Mouse (Mus musculus): ENCODE measurements around the gene Cdyl.

Gene Cdyl

DNA sequence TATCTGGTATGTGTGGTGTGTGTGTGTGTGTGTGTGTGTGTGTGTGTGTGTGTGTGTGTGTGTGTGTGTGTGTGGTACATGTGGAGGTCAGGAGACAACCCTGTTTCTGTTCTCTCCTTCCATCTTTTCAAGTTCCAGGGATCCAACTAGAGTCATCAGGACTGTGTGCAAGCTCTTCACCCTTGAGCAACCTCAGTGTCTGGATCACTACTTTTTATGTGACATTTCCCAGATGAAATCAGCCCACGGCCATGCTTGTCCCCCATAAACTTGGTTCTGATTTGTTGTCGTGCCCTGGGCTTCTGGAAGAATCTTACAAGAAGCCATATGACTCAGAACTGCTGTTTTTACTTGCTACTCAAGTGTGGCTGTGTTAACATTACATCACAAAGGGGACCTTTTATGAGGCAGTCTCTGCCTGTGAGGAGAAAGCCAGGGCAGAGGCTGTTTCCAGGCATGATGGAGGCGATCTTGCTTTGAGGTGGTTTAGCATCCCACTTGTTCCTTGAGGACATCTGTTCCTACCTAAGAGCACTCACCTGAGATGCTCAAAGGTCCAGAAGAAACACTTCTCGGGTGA is at the start of gene Cdyl:
Gene Cdyl, plus strand, starts transcription at position 428 of the 580 bp plus-strand sequence.
- DNase-seq (ENCODE audit: low spot score in 2 of 2): no peak

DNA sequence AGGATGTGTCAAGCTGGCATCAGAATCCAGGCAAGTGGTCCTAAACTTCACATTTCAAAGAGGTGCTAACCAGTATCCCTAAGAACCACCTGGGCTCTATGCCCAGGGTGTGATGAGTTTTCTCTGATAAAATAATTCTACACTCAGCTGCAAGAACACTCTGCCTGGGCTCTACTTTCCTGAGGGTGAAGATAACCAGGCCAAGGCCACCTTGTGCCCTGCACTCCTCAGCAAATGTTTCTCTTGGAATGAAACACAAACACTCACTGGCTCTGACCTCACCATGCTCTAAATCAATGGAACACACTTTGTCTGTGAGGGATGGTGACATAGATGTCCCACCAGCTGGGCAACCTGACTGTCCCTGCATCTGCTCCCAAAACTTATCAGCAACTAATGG is 48.9 kb upstream of the Cdyl start:
- DNase-seq (ENCODE audit: low spot score in 2 of 2): no peak

DNA sequence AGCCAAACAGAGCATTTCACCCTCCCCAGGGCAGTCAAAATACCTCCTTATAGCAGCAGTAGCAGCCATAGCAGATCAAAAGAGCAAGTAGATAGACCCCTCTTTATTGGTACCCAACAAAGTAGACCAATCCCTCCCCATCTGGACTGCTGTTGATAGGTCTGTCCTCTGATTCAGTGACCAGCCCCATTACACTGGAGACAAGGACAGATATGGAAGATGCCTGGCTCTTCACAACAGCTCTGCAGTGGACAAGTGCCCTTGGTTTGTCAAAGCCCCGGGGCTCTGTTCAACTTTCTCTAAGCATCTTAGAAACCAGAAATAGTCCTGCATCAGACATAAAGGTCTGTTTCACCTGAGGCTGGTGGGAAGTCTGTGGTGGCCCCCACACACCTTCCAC is 47.1 kb upstream of the Cdyl start:
- no peak for DNase-seq (ENCODE audit: low spot score in 2 of 2)

DNA sequence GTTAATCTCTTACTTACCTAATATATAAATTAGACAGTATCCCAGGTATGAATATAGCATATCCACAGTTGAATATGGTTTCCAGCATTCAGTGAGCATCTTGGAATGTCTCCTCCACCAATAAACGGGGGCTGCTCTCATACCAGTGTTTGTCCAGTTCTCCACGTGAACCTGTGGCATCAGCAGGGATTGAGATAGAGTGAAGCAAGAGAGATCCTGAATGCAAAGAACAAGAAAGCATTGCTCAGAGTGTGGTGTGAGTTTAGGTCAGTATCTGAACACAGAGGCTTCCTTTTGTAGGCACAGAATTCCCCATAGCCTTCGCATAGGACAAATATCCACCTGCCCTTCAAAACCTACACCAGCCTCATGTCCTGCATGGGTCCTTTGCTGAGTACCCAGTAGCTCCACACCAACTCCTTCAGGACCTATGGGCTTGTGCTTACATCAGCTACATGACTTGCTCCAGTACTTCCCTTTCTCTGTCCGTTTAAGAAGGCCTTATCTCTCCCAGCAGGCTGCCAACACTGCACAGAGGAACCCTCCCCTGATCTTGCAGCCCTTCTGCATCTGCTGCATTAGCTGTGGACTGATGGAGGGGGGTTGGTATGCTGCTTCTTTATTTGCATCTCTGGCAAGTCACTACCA is 44.7 kb upstream of the Cdyl start:
- DNase-seq (ENCODE audit: low spot score in 2 of 2): no peak

DNA sequence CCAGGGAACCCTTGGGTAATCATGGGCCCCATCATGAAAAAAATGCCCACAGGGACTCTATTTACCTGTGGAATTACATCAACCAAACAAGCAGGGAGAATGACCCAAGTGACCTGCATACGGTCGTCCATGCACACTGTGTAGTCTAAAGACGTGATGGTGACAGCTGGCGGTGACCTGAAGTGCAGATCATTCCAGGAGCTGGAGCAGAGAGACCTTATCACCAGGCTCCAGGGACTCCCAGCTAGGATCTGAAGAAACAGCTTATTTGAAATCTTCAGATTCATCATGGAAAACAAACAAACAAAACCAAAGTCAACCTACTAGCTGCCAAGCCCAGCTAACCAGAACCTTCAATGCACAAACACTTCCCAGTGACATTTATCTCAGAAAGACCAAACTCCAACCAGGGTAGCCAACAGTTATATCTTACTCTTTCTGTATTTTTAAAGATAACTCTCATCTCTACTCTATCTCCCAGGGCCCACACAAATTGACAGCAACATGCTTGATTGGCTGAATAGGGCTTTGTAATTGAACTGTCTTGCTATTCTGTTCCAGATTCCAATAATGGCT is 43.0 kb upstream of the Cdyl start:
- DNase-seq (ENCODE audit: low spot score in 2 of 2): no peak

DNA sequence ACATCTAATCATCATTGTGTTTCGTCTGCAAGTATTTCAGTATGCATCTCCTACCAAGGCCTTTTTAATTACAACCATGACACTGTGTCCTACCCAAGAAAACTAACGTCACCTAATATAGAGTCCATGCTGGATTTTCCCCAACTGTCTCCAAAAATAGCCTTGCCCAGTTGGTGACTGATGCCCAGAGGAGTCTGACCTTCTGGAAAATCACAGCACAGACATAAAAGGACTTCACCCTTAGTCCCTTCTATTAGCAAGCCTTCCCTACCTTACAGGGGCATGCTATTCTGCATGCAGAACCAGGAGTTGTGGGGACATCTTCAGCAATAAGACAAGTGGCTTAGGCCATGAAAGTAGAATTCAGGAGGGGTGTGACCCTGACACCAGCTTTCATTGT is 40.3 kb upstream of the Cdyl start:
- DNase-seq (ENCODE audit: low spot score in 2 of 2): no peak

DNA sequence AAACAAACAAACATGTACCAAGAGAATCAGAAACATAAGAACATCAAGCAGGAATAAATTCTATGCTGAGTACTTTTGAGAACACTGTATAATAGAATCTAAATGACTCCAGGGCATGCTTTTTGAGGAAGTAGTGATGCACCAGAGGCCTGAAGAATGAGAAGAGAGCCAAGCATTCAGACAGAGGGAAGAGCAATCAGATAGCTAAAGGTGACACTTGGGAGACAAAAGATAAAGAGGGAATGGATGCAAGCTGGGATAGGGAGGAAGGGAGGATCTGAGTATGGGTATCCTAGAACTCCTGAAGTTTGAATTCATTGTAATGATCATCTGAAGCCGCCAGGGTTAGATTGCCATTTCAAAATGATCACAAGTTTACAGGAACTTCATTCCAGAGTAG is 38.9 kb upstream of the Cdyl start:
- DNase-seq (ENCODE audit: low spot score in 2 of 2): no peak

DNA sequence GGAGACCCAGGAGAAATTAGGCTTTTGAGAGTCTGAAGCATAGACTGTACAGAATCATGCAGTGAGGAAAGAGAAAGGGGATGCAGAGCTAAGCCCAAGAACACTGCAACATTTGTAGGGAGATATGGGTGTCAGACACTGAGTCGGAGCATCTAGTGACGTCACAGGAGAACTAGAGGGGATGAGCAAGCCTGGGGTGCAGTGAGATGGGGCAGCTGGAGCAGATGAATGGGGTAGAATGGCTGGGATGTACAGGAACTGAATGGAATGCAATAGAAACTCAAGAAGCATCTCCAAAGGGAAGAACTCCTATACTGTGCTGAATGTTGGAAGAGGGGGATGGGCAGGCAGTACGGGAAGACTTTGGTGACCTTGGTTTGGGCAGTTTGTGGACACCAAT is 34.8 kb upstream of the Cdyl start:
- DNase-seq (ENCODE audit: low spot score in 2 of 2): no peak

DNA sequence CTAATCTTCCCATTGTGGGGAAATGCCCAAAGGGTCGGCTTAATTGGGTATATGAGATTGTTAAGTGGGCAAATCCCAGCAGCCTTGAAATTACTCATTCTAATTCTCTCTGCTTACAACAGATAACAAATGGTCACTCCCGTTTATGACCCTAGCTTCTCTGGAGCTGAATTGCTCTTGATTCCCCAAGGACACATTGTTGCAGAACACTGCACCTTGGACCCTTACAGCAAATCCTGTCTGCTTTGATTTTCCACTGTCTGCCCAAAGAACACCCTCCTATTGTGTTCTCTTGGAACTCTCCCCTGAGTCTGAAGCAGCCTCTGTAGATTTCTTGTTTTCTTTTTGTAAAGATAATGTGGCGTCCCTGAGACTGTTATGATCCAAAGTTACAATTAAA is 34.1 kb upstream of the Cdyl start:
- DNase-seq (ENCODE audit: low spot score in 2 of 2): no peak

DNA sequence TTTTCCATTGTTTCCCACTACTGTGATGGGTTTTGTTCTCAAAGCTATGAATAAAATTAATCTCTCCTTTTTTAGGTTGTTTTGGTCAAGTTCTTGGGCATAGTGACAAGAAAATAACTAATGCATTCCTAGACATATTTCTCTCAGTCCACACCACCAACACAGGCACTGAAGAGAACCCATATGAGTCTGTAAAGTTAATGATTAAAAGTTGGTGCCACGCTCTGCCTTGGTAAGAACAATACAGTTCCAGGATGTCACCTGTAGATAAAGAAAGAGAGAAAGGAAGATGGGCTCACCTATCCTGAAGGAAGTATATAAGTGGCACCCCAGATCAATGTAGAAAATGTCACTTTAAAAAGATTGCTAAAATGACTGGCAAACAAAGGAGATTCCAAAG is 32.3 kb upstream of the Cdyl start:
- no peak for DNase-seq (ENCODE audit: low spot score in 2 of 2)

DNA sequence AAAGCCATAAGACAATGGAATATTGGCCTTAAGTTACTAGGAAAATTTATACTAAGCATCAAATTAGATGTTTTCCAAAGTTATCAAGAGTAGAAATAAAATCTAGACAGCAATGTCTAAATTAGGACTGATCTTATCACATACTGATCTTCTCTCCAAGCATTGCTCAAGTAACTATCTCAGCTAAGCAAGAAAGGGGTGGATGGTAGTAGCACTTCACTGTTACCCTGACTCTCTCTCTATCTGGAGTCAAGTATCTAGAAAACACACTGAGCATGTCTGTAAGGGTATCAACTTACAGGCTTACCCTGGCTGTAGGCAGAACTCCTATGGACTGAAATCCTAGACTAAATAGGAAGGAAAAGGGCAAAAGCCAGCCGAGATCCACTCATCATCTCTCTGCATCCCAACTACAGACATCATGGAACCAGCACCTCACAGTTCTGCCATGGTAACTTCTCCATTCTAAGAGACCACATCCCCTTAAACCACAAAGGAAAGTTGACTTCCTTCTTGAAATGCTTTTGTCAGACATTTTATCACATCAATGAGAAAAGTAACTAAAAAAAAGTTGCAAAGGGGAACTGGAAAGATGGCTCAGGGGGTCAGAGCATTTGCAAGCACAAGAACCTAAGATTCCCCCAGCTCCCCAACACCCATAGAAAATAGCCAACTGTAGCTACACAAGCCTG is 12.4 kb upstream of the Cdyl start:
- no peak for DNase-seq (ENCODE audit: low spot score in 2 of 2)

DNA sequence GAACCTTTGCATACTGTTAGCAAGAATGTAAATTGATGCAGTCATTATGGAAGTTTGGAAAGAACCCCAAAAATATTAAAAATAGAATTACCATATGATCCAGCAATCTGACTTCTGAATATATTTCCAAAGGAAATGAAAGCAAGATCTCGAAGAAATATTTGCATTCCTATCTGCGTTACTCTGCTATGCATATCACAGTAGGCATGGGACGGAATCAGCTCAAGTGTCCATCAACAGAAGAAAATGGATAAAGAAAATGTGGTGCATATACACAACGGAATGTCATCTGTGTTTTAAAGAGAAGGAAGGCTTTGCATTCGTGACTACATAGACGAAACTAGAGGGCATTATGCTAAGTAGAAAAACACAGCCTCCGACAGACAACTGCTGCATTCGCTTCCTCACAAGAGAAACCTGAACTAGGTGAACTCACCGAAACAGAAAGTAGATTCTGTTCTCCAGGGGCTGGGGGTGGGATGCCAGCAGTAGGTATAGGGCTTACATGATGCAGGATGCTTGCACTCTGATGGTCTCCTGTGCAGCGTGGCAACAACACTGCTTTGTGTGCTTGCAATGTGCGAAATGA is 9.3 kb upstream of the Cdyl start:
- no peak for DNase-seq (ENCODE audit: low spot score in 2 of 2)

DNA sequence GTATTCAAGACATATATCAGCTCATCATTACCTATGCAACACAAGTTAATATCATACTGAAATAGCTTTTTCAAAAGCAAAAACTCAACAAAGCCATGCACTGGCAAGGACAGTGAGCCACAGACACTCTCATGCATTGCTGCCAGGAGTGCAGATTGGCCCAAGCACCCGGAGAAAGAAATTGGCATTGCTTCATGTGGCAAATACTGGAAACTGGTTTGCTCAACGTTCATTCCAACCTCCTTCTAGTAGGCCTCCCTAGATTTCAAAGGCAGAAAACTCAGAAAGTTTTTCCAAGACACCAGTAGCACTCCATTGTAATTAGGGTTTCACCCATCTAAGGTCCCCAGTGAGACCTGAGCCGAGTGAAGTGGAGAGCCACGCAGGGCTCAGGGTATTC is 6.8 kb upstream of the Cdyl start:
- no peak for DNase-seq (ENCODE audit: low spot score in 2 of 2)

DNA sequence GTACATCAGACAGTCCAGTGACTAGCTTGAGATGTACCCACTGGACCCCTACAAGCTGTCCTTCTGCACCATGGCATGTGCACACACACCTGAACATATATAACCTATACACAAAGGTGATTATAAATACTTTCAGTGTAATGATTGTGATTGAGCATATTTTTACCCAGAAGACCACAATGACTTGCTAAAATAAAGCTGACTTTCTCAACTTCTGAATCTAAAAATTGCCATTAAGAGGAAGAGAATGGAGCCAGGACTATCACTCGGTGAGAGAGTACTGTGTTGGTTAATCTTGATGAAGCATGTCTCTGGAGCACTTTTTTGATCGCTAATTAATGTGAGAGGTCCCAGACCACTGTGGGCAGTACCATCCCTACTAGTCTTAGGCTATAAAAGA is 2.8 kb upstream of the Cdyl start:
- DNase-seq (ENCODE audit: low spot score in 2 of 2): no peak

DNA sequence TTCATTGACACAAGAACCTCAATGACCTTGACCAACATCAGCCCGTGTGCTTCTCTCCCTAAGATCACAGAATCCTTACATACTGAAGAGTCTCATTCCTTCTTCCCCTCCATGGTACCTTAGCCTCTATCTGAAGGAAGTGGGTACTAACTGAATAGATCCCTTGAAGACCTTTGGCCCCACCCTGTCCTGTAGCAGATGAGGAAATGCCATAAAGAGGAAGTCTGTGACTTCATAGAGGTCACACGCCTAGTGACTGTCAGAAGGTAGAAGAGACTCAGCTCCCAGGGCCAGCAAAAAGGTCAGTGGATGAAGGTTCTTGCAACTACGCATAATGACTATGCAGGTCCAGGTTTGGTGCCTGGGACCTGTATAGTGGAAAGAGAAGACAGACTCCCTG is 5.8 kb downstream of the Cdyl start:
- no peak for DNase-seq (ENCODE audit: low spot score in 2 of 2)

DNA sequence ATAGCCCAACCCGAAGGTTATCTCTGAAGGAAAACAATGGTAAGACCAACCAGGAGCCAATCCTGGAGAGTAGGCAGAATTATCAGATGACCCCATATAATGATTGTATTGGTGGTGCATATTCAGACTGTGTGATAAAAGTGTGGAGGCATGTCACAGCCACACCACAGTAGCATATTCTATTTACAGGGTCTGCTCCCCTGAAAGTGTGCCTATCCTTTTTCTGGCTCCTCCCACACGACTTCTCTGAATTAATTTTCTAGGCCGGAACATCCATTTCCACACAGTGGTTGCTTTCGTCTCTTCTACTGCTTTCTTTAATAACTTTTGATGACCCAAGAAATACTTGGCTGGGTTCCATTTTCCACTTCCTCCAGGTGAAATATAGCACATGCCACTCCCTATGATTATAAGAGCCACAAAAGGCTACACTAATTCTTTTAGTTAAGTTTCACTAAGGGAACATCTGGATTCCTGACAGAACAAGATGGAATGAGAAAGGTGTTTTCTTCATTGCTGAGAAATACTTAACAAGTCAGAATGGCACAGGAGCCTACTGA is 10.4 kb downstream of the Cdyl start:
- DNase-seq (ENCODE audit: low spot score in 2 of 2): no peak

DNA sequence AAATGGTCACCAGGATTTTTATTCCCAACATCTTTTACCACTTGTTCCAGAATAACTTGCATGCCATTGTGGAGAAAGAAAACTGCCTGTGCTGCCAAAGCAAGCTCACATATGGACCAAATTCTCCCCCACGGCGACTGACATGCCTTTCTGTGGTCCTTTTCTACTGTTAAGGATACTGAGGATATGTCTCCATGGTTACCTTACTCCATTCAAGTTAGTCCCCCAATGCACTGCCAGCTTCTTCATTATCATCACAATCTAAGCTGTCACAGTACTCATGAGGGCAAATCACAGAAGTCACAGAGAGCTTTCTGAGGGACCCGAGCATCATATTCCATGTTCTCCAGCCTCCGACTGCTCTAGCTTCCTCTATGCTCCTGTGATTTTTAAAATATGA is 11.2 kb downstream of the Cdyl start:
- no peak for DNase-seq (ENCODE audit: low spot score in 2 of 2)

DNA sequence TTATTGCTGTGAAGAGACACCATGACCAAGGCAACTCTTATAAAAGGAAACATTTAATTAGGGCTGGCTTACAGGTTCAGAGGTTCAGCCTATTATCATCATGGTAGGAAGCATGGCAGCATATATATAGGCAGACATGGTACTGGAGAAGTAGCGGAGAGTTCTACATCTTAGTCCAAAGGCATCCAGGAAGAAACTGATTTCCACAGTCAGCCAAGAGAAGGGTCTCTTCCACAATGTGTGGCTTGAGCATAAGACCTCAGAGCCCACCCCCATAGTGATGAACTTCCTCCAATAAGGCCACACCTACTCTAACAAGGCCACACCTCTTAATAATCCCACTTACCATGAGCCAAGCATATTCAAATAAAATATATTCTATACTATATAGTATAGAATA is 17.3 kb downstream of the Cdyl start:
- DNase-seq (ENCODE audit: low spot score in 2 of 2): no peak

DNA sequence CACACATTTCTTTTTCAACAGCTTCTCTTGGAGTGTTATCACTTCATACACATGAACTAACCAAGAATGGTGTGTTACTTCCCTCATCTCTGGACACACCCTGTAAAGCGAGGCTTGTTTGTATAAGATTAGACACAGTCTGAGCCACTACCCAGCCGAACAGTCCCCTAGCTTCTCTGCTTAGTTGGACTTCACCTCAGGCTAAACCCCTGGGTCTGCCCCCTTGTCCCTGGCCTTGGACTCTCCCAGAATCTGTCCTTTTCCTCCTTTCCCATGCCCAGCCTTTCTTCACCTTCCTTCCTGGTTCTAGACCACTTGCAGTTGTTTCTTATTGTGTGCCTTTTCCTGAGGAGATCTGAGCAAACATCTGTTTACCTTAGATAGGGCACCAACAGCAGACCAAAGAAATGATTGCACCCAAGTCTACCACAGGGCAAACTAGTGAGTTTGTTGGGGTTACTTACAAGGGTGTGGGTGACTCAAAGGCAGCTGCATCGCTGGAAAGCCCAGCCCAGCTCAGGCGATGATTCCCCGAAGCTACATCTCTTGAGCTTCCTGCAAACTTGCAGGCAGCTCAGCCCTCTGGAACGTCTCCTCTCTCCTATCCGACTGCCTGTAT is 17.9 kb downstream of the Cdyl start:
- DNase-seq (ENCODE audit: low spot score in 2 of 2): no peak

DNA sequence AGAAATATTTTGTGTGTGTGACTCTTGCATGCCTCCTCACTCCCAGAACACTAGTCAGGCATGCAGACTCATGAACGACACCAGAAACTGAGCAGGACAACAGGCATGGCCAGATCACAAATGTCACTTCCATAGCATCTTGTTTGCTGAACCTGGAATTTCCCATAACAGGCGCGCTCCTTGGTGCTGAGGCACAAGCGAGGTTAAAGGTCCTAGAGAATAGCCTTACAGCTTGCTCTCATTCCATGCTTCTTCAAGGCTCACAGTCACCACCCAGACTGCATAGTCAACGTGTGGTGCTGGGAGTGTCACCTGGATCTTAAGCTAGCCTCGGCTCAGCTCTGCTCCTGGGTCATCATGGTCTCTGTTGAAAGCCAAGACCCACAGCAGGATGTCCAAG is 19.1 kb downstream of the Cdyl start:
- no peak for DNase-seq (ENCODE audit: low spot score in 2 of 2)

DNA sequence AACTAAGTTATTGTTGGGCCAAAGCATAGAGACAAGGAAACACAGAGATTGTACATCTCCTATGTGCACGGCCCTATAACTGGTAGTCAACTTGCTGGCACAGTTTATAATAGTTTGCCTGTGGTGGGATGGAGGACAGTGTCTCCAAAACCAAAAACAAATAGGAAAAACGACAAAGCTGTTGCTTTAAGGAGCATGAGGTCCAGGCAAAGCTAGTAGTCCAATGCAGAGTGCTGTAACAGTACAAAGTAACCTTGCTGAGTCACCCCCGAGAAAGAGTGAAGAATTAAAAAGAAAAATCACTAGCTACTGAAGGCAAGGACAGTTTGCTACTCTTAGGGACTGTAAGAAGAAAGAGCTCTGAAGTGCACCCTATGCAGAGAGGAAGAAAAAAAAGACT is 21.7 kb downstream of the Cdyl start:
- no peak for DNase-seq (ENCODE audit: low spot score in 2 of 2)

DNA sequence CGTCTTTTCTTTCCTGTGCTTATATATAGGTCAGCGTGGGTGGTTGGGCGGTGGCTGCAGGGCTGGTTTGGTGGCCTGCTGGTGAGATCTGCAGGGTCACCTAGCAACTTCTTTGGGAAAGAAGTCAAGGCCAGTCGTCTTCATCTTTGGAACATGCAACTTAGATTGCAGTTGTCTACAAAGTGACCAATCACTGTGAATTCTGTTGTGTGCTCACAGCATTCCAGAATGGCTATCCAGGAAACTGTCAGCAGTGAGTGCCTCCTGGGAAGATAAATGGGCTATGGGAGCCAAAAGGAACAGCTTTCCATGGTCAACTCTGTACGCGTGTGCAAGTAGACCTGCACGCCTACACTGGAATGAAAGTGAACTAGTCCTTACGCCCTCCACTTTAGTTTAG is 26.6 kb downstream of the Cdyl start:
- DNase-seq (ENCODE audit: low spot score in 2 of 2): no peak
